Mouse (Mus musculus): Measurements from ENCODE around the gene Macf1.

DNA sequence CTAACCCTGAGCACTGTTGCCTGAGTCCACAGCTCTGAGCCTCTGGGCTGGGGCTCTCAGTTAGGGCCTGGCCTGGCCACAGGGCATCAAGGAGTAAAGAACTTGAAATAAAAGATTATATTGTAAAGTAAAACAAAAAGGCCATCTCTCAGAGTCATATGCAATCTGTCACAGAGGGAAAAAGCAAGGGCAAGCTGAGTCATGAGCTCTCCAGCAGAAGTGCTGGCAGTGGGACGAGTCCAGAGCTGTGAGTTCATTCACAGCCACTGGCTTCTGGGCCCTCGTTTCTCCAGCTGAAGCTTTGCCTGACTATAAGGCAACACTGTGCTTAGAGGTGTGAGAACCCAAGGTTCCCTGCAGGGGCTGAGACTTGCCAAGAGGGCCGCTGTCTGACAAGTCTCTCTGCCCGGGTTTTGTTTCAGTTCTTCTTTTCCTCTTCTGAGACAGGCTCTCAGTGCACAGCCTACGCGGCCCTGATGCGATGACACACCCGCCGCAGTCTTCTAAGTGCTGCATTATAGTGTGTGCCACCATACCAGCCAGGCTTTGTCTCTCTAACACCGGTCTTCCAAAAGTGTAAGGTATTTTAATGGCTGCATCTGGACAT, 330.8 kb downstream of the Macf1 start:
- TF ChIP-seq MAX (IDR thresholded peaks at IDR 0.05) = no peak
- no peak for TF ChIP-seq CTCF (IDR thresholded peaks at IDR 0.05; ENCODE audit: control insufficient read depth, insufficient read depth, insufficient read length)
- TF ChIP-seq USF1 (IDR thresholded peaks at IDR 0.05; ENCODE audit: low read depth) = no peak
- TF ChIP-seq MYOG (IDR thresholded peaks at IDR 0.05; ENCODE audit: control insufficient read depth, extremely low read depth, insufficient read length) = no peak
- no peak for TF ChIP-seq MYOD1 (IDR thresholded peaks at IDR 0.05; ENCODE audit: control insufficient read depth, insufficient read length, low read depth)
- TF ChIP-seq CEBPB (IDR thresholded peaks at IDR 0.05; ENCODE audit: low read depth) = no peak
